Mouse (Mus musculus) layer of hippocampus, postnatal 25 days (tissue): ENCODE data around the gene Creld1. TPM values are rescaled to one million over a fixed set of nuclear protein-coding genes. Genes with fewer than 3 reads are reported as not detected.
A peak's percentile ranks its signal among the peaks of the same experiment; 100 is the strongest.

Source experiments
- DNase-seq, 2 experiments: peaks; one replicate each; pipeline ENCODE4 v3.0.0; 2022; ENCODE audit warnings: mixed read lengths in 2 of 2, low spot score in 1 of 2; ENCODE audit errors: extremely low spot score in 1 of 2
- total RNA-seq, 2 experiments: library from RNA; stranded (reverse); gene quantifications; 2 replicates each; pipeline ENCODE4 v1.2.3; 2021

The Creld1 gene
- 100 to 1,000 TPM; 104 to 117 TPM for total RNA-seq

- DNase-seq = peak; percentile 78 to 81
Measured at GRCm38 (mm10) chr6:113483100-113483615, at the start of gene Creld1. TSS of gene Creld1 (plus strand) at chr6:113483297.

GRCm38 (mm10) chr6:113433661-113434060 lies 49.4 kb upstream of the Creld1 start:
- no peak for DNase-seq

- DNase-seq = no peak
Measured at GRCm38 (mm10) chr6:113434691-113435090, 48.4 kb upstream of the Creld1 start.

GRCm38 (mm10) chr6:113435664-113436205 lies 47.4 kb upstream of the Creld1 start, which contains the start of gene Cidec:
TSS of gene Cidec (minus strand) at chr6:113435760.
- DNase-seq = no peak

- no peak for DNase-seq
Measured at GRCm38 (mm10) chr6:113437135-113437534, 46.0 kb upstream of the Creld1 start.

GRCm38 (mm10) chr6:113438721-113439430 lies 44.2 kb upstream of the Creld1 start:
- DNase-seq = no peak

- DNase-seq = no peak
Measured at GRCm38 (mm10) chr6:113440686-113441085, 42.4 kb upstream of the Creld1 start.

- peak in 1 of 2 experiments; percentile 81 for DNase-seq
Measured at GRCm38 (mm10) chr6:113441147-113441680, 41.9 kb upstream of the Creld1 start.

GRCm38 (mm10) chr6:113442087-113442441 lies 41.0 kb upstream of the Creld1 start:
- no peak for DNase-seq

GRCm38 (mm10) chr6:113442442-113443090 lies 40.5 kb upstream of the Creld1 start, which contains the start of gene Jagn1:
TSS of gene Jagn1 (plus strand) at chr6:113442569.
- DNase-seq = peak; percentile 78 to 91

GRCm38 (mm10) chr6:113443091-113443490 lies 40.0 kb upstream of the Creld1 start:
- no peak for DNase-seq

- DNase-seq = no peak
Measured at GRCm38 (mm10) chr6:113444207-113444965, 38.7 kb upstream of the Creld1 start.

- DNase-seq = no peak
Measured at GRCm38 (mm10) chr6:113447639-113448038, 35.5 kb upstream of the Creld1 start.

GRCm38 (mm10) chr6:113451839-113452238 lies 31.3 kb upstream of the Creld1 start:
- DNase-seq = no peak

GRCm38 (mm10) chr6:113455007-113455406 lies 28.1 kb upstream of the Creld1 start:
- DNase-seq = no peak

- no peak for DNase-seq
Measured at GRCm38 (mm10) chr6:113457952-113458534, 25.1 kb upstream of the Creld1 start, which contains the start of gene Il17re. TSS of gene Il17re (plus strand) at chr6:113458484.

- no peak for DNase-seq
Measured at GRCm38 (mm10) chr6:113458635-113459034, 24.5 kb upstream of the Creld1 start.

GRCm38 (mm10) chr6:113464040-113464439 lies 19.1 kb upstream of the Creld1 start:
- DNase-seq = no peak

GRCm38 (mm10) chr6:113465602-113466001 lies 17.5 kb upstream of the Creld1 start:
- no peak for DNase-seq

GRCm38 (mm10) chr6:113468512-113468911 lies 14.6 kb upstream of the Creld1 start:
- DNase-seq = no peak
